Mouse (Mus musculus) heart, embryonic 14.5 days (tissue): ENCODE measurements around the gene Clasp2. TPM values are rescaled to one million over a fixed set of nuclear protein-coding genes. Genes with fewer than 3 reads are reported as not detected.

Experiments used
- ATAC-seq: fragments of 200-750 bp; cut with Nextera tagmentation; 2 replicates; pipeline ENCODE4 v1.8.0; 2017; ENCODE audit warnings: low read depth, moderate TSS enrichment; ENCODE audit not compliant: insufficient number of reproducible peaks, insufficient read depth, low FRiP score
- H3K27ac ChIP-seq, 2 experiments: fragments of 200-500 bp in 1 of 2; fragments of 300-500 bp in 1 of 2; sonication (generic) in 1 of 2; replicated peaks in 1 of 2; 2 replicates each; pipeline ENCODE4 v1.5.1; 2012 to 2014; ENCODE audit warnings: low read depth in 2 of 2, low read length in 2 of 2, control low read depth in 1 of 2, mild to moderate bottlenecking in 1 of 2, mixed read lengths in 1 of 2; ENCODE audit not compliant: control insufficient read depth in 1 of 2, insufficient read depth in 1 of 2
- H3K27me3 ChIP-seq: fragments of 300-500 bp; sonication (generic); 2 replicates; pipeline ENCODE4 v1.6.1; 2014; ENCODE audit warnings: mild to moderate bottlenecking, low read length, control low read depth; ENCODE audit not compliant: control insufficient read depth, insufficient read depth
- H3K36me3 ChIP-seq: fragments of 300-500 bp; sonication (generic); 2 replicates; pipeline ENCODE4 v1.6.1; 2014; ENCODE audit warnings: mild to moderate bottlenecking, control low read depth, low read length, mixed read lengths; ENCODE audit not compliant: control insufficient read depth, insufficient read depth
- H3K4me1 ChIP-seq, 2 experiments: fragments of 200-500 bp in 1 of 2; fragments of 300-500 bp in 1 of 2; sonication (generic) in 1 of 2; 2 replicates each; pipeline ENCODE4 v1.6.1; 2012 to 2014; ENCODE audit warnings: low read length in 2 of 2, control low read depth in 1 of 2, mixed read lengths in 1 of 2; ENCODE audit not compliant: control insufficient read depth in 2 of 2, insufficient read depth in 2 of 2
- H3K4me2 ChIP-seq: fragments of 300-500 bp; sonication (generic); 2 replicates; pipeline ENCODE4 v1.6.1; 2014; ENCODE audit warnings: mild to moderate bottlenecking, low read length
- H3K4me3 ChIP-seq, 2 experiments: fragments of 200-500 bp in 1 of 2; fragments of 300-500 bp in 1 of 2; sonication (generic) in 1 of 2; 2 replicates each; pipeline ENCODE4 v1.5.1; 2012 to 2014; ENCODE audit warnings: low read length in 2 of 2, mild to moderate bottlenecking in 2 of 2, control low read depth in 1 of 2, low read depth in 1 of 2, moderate library complexity in 1 of 2; ENCODE audit not compliant: control insufficient read depth in 1 of 2, insufficient read depth in 1 of 2
- H3K9ac ChIP-seq: fragments of 300-500 bp; sonication (generic); 2 replicates; pipeline ENCODE4 v1.6.1; 2014; ENCODE audit warnings: mild to moderate bottlenecking, low read length
- H3K9me3 ChIP-seq: fragments of 300-500 bp; sonication (generic); 2 replicates; pipeline ENCODE4 v1.6.1; 2016; ENCODE audit warnings: low read length, control low read depth; ENCODE audit not compliant: control insufficient read depth
- WGBS: fragments of 180-500 bp; shearing (Covaris S2); extraction: QIAGEN DNeasy Blood & Tissue Kit; methylation state at CpG from one replicate; pipeline ENCODE4 v1.1.7; 2014; 5-methylcytosine and 5-hydroxymethylcytosine counted together
- polyA plus RNA-seq: library from polyadenylated mRNA; unstranded; fragments of >200 nt; fragmentation: Nextera tagmentation; extraction: Ambion mirVana; gene quantifications from 2 replicates; pipeline ENCODE4 v1.2.1, GENCODE M21; 2014

Gene Clasp2
- polyA plus RNA-seq, 1 experiment from 2014 or later: 25.3 TPM

GRCm38 (mm10) chr9:113738021-113738420, 3.3 kb upstream of the Clasp2 start:
- Histone ChIP-seq H3K36me3 (no peaks in the 10 kb centered on the region), H3K9ac (no peak overlapping the region), H3K4me3 (no peak overlapping the region), H3K9me3 (no peaks in the 10 kb centered on the region), H3K4me1 (peaks cover 6 to 8% of the 10 kb centered on the region in 2 experiments), H3K27ac (no peak overlapping the region), H3K27me3 (no peaks in the 10 kb centered on the region), H3K4me2 (no peak overlapping the region)
- ATAC-seq: no peak
- WGBS: 65% methylated on average over 9 of the region's 9 CpGs

- no peak for ATAC-seq
- 69% methylated on average over 6 of the region's 6 CpGs for WGBS
Observed at GRCm38 (mm10) chr9:113738941-113739340, 2.3 kb upstream of the Clasp2 start.

GRCm38 (mm10) chr9:113741637-113742137, 414 bp downstream of the Clasp2 start:
- H3K27ac ChIP-seq: peak overlapping the region; percentile 68 to 88
- H3K27me3 ChIP-seq: no peaks in the 10 kb centered on the region
- peak overlapping the region; percentile 96 for H3K4me2 ChIP-seq
- peak; percentile 49 for ATAC-seq
- under 1% methylated on average over 62 of the region's 64 CpGs for WGBS
- H3K9ac ChIP-seq: peak overlapping the region; percentile 92
- no peaks in the 10 kb centered on the region for H3K36me3 ChIP-seq
- peaks cover 6 to 14% of the 10 kb centered on the region in 2 experiments for H3K4me1 ChIP-seq
- peak overlapping the region; percentile 97 to 99 for H3K4me3 ChIP-seq
- H3K9me3 ChIP-seq: no peaks in the 10 kb centered on the region

More at GRCm38 (mm10) chr9:113738941-113739340, 2.3 kb upstream of the Clasp2 start:
- Histone ChIP-seq H3K27ac (no peak overlapping the region), H3K9me3 (no peaks in the 10 kb centered on the region), H3K4me3 (no peak overlapping the region), H3K36me3 (no peaks in the 10 kb centered on the region), H3K4me1 (peaks cover 6 to 14% of the 10 kb centered on the region in 2 experiments), H3K4me2 (no peak overlapping the region), H3K9ac (no peak overlapping the region), H3K27me3 (no peaks in the 10 kb centered on the region)

- Histone ChIP-seq H3K4me1 (peaks cover 6 to 14% of the 10 kb centered on the region in 2 experiments), H3K9me3 (no peaks in the 10 kb centered on the region), H3K4me2 (peak overlapping the region; percentile 96), H3K27me3 (no peaks in the 10 kb centered on the region), H3K4me3 (peak overlapping the region; percentile 97 to 99), H3K36me3 (no peaks in the 10 kb centered on the region), H3K27ac (no peak overlapping the region), H3K9ac (peak overlapping the region; percentile 92)
- no peak for ATAC-seq
- 3% methylated on average over 17 of the region's 17 CpGs for WGBS
Observed at GRCm38 (mm10) chr9:113742361-113742794, 1.1 kb downstream of the Clasp2 start.

GRCm38 (mm10) chr9:113743291-113743690, 2.0 kb downstream of the Clasp2 start:
- Histone ChIP-seq H3K27ac (no peak overlapping the region), H3K4me3 (no peak overlapping the region), H3K9ac (no peak overlapping the region; the same call in 1 of the 2 replicates), H3K27me3 (no peaks in the 10 kb centered on the region), H3K4me2 (peak overlapping the region; percentile 96), H3K4me1 (peaks cover 6 to 14% of the 10 kb centered on the region in 2 experiments), H3K9me3 (no peaks in the 10 kb centered on the region), H3K36me3 (no peaks in the 10 kb centered on the region)
- 36% methylated on average over 3 of the region's 3 CpGs for WGBS
- no peak for ATAC-seq

GRCm38 (mm10) chr9:113749356-113749755, 8.1 kb downstream of the Clasp2 start:
- WGBS: 73% methylated on average over 7 of the region's 7 CpGs
- no peak overlapping the region for H3K27ac ChIP-seq
- peaks cover 6% of the 10 kb centered on the region for H3K36me3 ChIP-seq
- no peaks in the 10 kb centered on the region for H3K27me3 ChIP-seq
- no peak overlapping the region for H3K4me3 ChIP-seq
- no peaks in the 10 kb centered on the region; a peak in 1 of 4 replicates for H3K4me1 ChIP-seq
- no peaks in the 10 kb centered on the region for H3K9me3 ChIP-seq
- no peak for ATAC-seq
- no peak overlapping the region for H3K4me2 ChIP-seq
- H3K9ac ChIP-seq: no peak overlapping the region

GRCm38 (mm10) chr9:113755888-113756719, 14.8 kb downstream of the Clasp2 start:
- H3K4me3 ChIP-seq: no peak overlapping the region
- no peak overlapping the region for H3K4me2 ChIP-seq
- WGBS: 80% methylated on average over 15 of the region's 15 CpGs
- no peak overlapping the region for H3K9ac ChIP-seq
- no peak for ATAC-seq
- H3K4me1 ChIP-seq: peaks cover 0 to 5% of the 10 kb centered on the region in 2 experiments; a peak in 2 of 4 replicates
- no peaks in the 10 kb centered on the region for H3K36me3 ChIP-seq
- peaks cover 7% of the 10 kb centered on the region; the same call in 1 of the 2 replicates for H3K9me3 ChIP-seq
- H3K27ac ChIP-seq: no peak overlapping the region
- H3K27me3 ChIP-seq: no peaks in the 10 kb centered on the region
